Mouse (Mus musculus): Measurements from ENCODE around the gene Msrb3.
A peak's percentile ranks its signal among the peaks of the same experiment; 100 is the strongest.
"Not testable (repeated sequence)": the region's sequence is repeated elsewhere in the genome, so short reads cannot be mapped to it uniquely, and the experiment has no call there.

Msrb3 gene

GRCm38 (mm10) chr10:120808167-120808566 lies 90.7 kb downstream of the Msrb3 start:
- DNase-seq = no peak

GRCm38 (mm10) chr10:120801127-120801526 lies 97.8 kb downstream of the Msrb3 start:
- no peak for DNase-seq

DNA sequence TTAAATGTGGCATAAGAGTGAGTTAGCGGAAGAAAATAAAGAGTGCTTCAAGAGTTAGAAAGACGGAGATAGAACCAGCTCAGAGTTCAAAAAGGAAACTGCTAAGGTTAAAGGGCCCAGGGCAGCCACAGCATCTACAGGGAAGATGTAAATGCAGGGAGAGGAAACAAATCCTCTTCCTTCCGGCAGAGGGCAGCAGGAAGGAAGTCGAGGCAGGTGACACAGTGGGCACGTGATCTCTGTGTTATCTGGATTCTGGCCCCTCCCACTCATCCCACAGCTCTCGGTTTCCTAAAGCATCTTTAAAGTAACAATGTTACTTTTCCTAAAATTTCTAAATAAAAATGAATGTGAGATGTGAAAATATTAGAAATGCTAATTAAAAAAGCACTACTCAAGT lies 99.4 kb downstream of the Msrb3 start:
- DNase-seq = no peak

- DNase-seq = no peak
These were observed 102.2 kb downstream of the Msrb3 start for GRCm38 (mm10) chr10:120796749-120797148.

GRCm38 (mm10) chr10:120794391-120794817 lies 104.5 kb downstream of the Msrb3 start:
- DNase-seq = peak; percentile 26

- no peak for DNase-seq
These were observed 106.6 kb downstream of the Msrb3 start for GRCm38 (mm10) chr10:120792191-120792765.

DNA sequence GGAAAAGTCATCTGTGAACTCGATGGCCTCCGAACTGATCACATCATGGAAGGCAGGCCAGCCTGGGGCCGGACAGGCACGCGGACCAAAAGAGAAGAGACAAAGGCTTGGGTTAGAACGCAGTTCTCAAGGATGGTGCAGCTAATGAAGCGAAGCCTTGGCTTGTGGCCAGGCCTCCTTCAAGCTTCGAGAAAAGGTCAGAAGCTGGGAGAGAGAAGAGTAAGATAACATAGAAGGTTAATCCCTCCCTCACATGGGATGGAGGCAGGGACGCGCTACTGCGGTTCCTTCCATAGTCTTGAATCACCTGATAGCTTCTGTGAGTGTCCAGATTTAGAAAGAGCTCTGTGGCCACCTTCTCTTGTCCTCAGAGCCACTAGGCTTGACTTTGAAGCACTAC lies 107.5 kb downstream of the Msrb3 start:
- DNase-seq = no peak

DNA sequence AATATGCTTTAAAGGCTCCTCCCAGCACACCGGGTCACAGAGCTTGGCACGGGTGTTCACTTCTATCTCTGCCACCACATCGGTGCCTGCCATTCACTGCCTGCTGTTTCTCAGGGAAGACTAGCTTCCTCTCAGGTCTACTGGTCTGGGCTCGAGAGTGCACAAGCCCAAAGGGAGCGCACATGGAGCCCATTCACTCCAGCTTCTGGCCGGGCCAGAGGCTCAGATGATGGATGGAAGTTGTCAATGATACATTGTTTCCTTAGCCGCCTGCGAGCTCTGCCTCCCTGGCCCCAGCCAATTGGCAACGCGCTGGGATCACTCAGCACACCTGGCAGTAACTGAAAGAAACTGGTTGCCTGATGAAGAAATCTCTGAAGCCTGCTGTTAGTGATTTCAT lies 111.7 kb downstream of the Msrb3 start:
- DNase-seq = no peak

- DNase-seq = no peak
These were observed 114.4 kb downstream of the Msrb3 start for GRCm38 (mm10) chr10:120784516-120784915.

DNA sequence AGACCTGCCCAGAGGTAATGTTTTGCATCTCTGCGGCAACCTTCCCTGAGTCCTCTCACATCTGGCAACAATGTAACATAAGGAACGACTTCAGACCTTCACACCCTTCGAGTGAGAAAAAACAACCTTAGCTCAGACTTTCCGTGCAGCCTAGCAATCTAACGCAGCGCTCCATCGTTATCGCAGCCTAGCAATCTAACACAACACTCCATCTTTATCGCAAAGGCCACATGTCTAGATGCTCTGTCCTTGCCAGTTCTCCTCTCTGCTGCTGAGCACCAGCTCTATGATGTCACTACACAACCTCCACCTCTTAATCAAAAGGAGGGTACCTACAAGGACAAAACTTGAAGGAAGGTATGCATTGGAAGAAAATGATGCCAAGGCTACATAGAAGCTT lies 115.5 kb downstream of the Msrb3 start:
- no peak for DNase-seq

GRCm38 (mm10) chr10:120777499-120777898 lies 121.4 kb downstream of the Msrb3 start:
- DNase-seq = no peak

GRCm38 (mm10) chr10:120775361-120775760 lies 123.5 kb downstream of the Msrb3 start:
- no peak for DNase-seq

DNA sequence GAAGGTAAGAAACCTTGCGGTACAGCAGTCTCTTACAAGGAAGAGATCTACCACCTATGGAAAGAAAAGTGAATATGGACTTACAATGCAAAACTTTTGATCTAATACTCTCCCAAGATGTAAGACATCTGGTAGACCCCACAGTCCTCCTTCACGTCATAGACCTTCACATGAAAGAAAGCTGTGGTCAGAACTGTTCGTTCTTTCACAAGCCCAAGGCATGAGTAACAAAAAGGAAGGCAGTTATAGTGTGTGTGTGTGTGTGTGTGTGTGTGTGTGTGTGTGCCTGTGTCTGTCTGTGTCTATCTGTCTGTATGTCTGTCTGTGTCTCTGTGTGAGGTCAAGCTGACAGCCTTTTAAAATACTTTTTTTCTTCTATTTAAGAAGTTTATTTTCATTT lies 131.5 kb downstream of the Msrb3 start:
- no peak for DNase-seq

- DNase-seq = no peak
These were observed 133.5 kb downstream of the Msrb3 start for GRCm38 (mm10) chr10:120765398-120765797.

DNA sequence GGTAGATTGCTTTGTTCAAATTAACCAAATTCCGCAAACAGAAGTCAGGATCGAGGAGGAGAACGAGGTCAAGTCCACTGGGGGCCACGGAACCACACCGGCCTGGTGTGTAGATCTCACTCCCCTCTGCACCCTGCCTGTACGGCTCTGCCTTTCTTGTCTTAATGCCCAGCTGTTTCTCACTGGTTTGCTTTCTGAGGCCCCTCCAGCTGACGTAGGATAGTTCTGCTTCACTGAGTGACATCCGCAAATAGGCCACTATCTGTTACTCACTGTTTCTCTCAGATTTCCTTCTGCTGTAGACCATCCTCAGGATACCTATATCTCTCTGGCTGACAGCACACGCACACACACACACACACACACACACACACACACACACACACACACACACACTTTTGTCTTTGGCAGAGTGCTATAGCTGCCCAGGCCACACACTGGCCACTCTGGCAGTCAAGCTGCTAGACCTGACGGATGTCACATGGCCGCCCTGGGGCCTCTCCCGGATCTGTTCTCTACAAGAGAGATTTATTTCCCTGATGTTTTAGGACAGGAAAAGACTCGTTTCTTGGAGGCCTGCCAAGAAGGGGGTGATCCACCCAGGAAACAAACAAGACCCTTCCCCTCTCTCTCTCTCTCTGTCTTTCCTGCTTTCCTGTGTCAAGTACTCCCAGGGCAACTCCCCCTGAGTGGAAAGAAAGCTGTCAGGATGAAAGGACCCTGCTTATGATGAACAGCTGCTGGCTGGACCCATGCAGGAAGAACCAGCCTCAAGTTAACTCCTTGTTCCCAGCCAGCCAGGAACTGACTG lies 135.0 kb downstream of the Msrb3 start:
- DNase-seq = peak; percentile 87

- no peak for DNase-seq
These were observed 135.9 kb downstream of the Msrb3 start for GRCm38 (mm10) chr10:120762958-120763357.

DNA sequence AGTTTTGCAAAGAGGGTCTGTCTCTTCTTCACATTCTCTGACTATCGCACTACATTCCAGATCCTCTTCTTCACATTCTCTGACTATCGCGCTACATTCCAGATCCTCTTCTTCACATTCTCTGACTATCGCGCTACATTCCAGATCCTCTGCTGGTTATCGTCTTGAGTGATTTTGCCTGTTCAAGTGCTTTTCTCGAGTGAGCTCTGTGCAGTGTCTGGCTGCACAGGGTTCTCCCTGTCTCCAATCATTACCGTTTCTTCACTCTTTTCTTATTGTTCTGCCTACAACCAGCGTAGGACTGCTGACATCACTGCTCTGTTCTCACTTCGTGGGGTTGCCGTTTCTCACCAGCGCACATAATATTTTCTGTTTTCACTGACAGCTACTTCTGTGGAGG lies 138.2 kb downstream of the Msrb3 start:
- no peak for DNase-seq

DNA sequence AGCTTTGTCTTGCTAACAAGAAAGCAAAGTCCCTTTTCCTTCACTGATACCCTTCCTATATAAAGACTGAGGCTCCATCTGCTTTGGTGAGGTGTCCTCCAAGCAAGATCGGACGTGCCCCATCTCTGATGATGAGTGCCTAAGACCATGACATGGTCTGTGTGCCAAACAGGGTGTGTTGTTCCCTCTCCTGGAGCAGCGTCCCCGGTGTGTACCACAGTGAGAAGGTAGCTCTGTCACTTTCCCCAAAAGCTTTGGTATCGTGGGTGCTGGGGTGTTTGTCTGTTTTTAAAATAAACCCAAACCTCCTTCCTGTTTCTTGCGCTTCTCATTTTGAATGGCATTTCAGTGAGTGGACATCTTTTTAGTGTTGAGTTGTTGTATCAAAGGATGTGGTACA lies 139.0 kb downstream of the Msrb3 start:
- no peak for DNase-seq

DNA sequence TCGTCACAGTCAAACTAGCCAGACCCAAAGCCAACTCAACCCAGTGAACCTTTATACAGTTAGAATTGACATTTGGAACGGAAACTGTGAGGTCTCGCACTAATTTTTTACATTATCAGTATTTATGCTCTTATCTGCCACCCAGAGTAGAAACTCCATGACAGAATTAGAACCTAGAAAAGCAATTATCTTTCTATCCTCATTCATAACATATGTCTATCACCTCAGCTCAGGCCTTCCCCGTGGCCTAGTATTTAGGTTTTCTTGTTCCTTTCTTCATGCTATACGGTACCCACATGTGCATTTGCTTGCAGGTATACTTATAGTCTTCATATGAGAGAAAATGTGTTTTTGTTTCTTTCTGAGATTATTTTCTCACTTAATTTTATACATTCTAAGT lies 146.4 kb downstream of the Msrb3 start:
- no peak for DNase-seq

DNA sequence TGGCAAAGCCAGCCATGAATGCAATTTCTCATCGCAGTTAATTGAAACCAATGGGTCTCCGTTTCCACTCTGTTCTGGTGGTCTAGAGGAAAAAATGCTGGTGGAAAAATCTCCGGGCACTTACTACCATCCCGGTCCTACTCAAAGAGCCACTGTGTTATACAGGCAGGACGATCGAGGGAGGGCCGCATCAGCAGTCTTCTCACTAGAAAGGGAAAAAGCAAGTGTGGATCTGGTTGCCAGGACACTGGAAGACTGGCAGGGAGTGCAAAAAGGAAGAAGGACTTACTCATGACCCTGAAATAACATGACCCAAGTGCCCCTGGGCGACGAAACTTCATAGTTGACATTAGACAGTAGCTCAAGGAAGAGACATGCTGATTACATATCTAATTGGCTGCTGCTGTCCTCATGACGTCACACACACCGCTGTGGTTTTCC lies 147.1 kb downstream of the Msrb3 start:
- peak; percentile 49 for DNase-seq

GRCm38 (mm10) chr10:120751295-120751722 lies 147.6 kb downstream of the Msrb3 start:
- DNase-seq = peak; percentile 83

DNA sequence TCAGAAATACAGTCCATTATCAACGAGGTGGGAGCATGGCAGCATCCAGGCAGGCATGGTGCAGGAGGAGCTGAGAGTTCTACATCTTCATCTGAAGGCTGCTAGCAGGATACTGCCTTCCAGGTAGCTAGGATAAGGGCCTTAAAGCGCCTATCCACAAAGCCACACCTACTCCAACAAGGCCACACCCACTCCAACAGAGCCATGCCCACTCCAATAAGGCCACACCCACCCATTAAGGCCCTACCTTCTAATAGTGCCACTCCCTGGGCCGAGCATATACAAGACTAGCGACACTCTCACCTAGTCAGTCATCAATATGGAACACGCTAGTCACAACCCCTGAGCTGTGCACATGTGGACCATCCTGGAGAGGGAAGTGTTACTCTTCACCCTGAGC lies 149.3 kb downstream of the Msrb3 start:
- DNase-seq = not testable (repeated sequence)

DNA sequence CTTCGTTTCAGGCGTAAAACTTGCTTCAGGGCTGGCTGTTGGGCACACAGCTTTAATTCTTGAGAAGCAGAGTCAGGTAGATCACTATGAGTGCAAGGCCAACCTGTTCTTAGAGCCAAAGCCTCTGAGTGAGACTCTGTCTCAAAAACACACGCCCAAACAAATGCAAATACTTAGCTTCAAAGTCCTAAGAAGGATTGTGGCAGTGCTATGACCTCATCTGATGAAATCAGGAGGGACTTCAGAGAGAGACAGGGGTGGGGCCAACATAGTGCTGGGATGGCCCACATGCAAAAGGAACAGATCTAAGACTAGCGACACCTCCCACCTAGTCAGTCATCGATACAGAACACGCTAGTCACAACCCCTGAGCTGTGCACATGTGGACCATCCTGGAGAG lies 150.7 kb downstream of the Msrb3 start:
- no peak for DNase-seq

DNA sequence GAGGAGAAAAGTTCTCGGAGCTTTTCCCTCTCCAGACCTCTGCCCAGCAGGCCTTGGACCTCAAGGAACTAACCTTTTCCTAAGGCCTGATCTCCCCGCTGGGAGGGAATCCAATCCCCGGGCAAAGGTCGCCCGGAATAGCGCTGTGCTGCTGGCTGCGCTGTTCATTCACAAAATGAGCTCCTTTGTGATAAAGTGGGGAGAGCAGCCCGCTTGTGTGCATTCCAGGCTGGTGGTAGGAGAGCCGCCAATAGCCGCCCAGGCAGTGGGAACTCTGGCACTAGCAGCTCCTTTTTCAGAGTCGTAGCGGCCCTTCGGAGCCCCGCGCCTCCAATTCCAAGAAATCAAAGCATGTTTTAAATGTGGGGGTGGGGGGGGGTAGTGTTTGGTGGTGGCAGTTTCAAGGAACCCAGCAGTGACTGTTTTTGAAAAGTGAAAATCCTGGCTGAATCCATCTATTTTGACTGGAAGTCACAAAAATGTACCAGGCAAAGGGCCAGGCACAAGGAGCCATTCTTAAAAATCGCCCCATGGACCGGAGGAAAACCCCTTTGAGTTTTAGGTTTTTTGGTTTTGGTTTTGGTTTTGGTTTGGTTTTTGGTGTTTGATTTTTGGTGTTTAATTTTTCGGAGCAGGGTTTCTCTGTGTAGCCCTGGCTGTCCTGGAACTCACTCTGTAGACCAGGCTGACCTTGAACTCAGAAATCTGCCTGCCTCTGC lies 153.6 kb downstream of the Msrb3 start:
- peak; percentile 88 for DNase-seq
